Mouse (Mus musculus): Measurements from ENCODE around the gene Lhx5. TPM values are rescaled to one million over a fixed set of nuclear protein-coding genes. Genes with fewer than 3 reads are reported as not detected.

Gene Lhx5
- total and polyA plus RNA-seq, 3 experiments, result 0.05 TPM; not detected in 2

- DNase-seq (ENCODE audit: low spot score) (no peak), ATAC-seq (ENCODE audit: extremely low read depth, insufficient number of reproducible peaks, low FRiP score, poor library complexity, severe bottlenecking) (no peak)
- TF ChIP-seq GATA2 (IDR thresholded peaks at IDR 0.05; ENCODE audit: borderline replicate concordance, low read depth, low read length) (no peak), TAL1 (conservative IDR thresholded peaks at IDR 0.05; ENCODE audit: low read depth, low read length) (no peak), GATA1 (IDR thresholded peaks at IDR 0.05; ENCODE audit: borderline replicate concordance, low read length) (no peak), CTCF (IDR thresholded peaks at IDR 0.05; ENCODE audit: low read depth, low read length) (no peak), POLR2AphosphoS5 (IDR thresholded peaks at IDR 0.05; ENCODE audit: insufficient replicate concordance, low read depth, low read length) (no peak)
- H3K36me3 ChIP-seq (replicated peaks), result no peaks in the 10 kb centered on the region
- H3K4me3 ChIP-seq (ENCODE audit: low read depth, low read length), result no peak overlapping the region
- no peaks in the 10 kb centered on the region for H3K9me3 ChIP-seq (replicated peaks)
- H3K27me3 ChIP-seq (ENCODE audit: insufficient read depth, low read length), result peaks cover 35% of the 10 kb centered on the region
- H3K4me1 ChIP-seq (ENCODE audit: insufficient read depth, low read depth, low read length), result no peaks in the 10 kb centered on the region
These were observed 44.4 kb downstream of the Lhx5 start for GRCm38 (mm10) chr5:120475861-120476260.

GRCm38 (mm10) chr5:120476296-120476695 is 44.8 kb downstream of the Lhx5 start, which contains the start of gene Sds:
Gene Sds, plus strand, starts transcription at chr5:120476526.
- H3K4me1 ChIP-seq (ENCODE audit: insufficient read depth, low read depth, low read length), result no peaks in the 10 kb centered on the region
- H3K36me3 ChIP-seq (replicated peaks), result no peaks in the 10 kb centered on the region
- H3K9me3 ChIP-seq (replicated peaks), result no peaks in the 10 kb centered on the region
- no peak within 1 kb of the TSS for H3K4me3 ChIP-seq (ENCODE audit: low read depth, low read length)
- H3K27me3 ChIP-seq (ENCODE audit: insufficient read depth, low read length), result peaks cover 40% of the 10 kb centered on the region
- ATAC-seq (ENCODE audit: extremely low read depth, insufficient number of reproducible peaks, low FRiP score, poor library complexity, severe bottlenecking), result no peak
- TF ChIP-seq TAL1 (conservative IDR thresholded peaks at IDR 0.05; ENCODE audit: low read depth, low read length) (no peak), POLR2AphosphoS5 (IDR thresholded peaks at IDR 0.05; ENCODE audit: insufficient replicate concordance, low read depth, low read length) (no peak), CTCF (IDR thresholded peaks at IDR 0.05; ENCODE audit: low read depth, low read length) (no peak), GATA2 (IDR thresholded peaks at IDR 0.05; ENCODE audit: borderline replicate concordance, low read depth, low read length) (no peak), GATA1 (IDR thresholded peaks at IDR 0.05; ENCODE audit: borderline replicate concordance, low read length) (no peak)
- DNase-seq (ENCODE audit: low spot score), result no peak

GRCm38 (mm10) chr5:120477993-120478392 is 46.5 kb downstream of the Lhx5 start:
- H3K4me1 ChIP-seq (ENCODE audit: insufficient read depth, low read depth, low read length), result no peaks in the 10 kb centered on the region
- no peaks in the 10 kb centered on the region for H3K9me3 ChIP-seq (replicated peaks)
- H3K36me3 ChIP-seq (replicated peaks), result no peaks in the 10 kb centered on the region
- peaks cover 36% of the 10 kb centered on the region for H3K27me3 ChIP-seq (ENCODE audit: insufficient read depth, low read length)
- no peak for ATAC-seq (ENCODE audit: extremely low read depth, insufficient number of reproducible peaks, low FRiP score, poor library complexity, severe bottlenecking)
- no peak overlapping the region for H3K4me3 ChIP-seq (ENCODE audit: low read depth, low read length)
- no peak for TF ChIP-seq GATA2 (IDR thresholded peaks at IDR 0.05; ENCODE audit: borderline replicate concordance, low read depth, low read length)
- TF ChIP-seq GATA1 (IDR thresholded peaks at IDR 0.05; ENCODE audit: borderline replicate concordance, low read length), result no peak
- TF ChIP-seq POLR2AphosphoS5 (IDR thresholded peaks at IDR 0.05; ENCODE audit: insufficient replicate concordance, low read depth, low read length), result no peak
- no peak for TF ChIP-seq TAL1 (conservative IDR thresholded peaks at IDR 0.05; ENCODE audit: low read depth, low read length)
- TF ChIP-seq CTCF (IDR thresholded peaks at IDR 0.05; ENCODE audit: low read depth, low read length), result no peak
- no peak for DNase-seq (ENCODE audit: low spot score)

- TF ChIP-seq GATA2 (IDR thresholded peaks at IDR 0.05; ENCODE audit: borderline replicate concordance, low read depth, low read length) (no peak), CTCF (IDR thresholded peaks at IDR 0.05; ENCODE audit: low read depth, low read length) (no peak), POLR2AphosphoS5 (IDR thresholded peaks at IDR 0.05; ENCODE audit: insufficient replicate concordance, low read depth, low read length) (no peak), GATA1 (IDR thresholded peaks at IDR 0.05; ENCODE audit: borderline replicate concordance, low read length) (no peak), TAL1 (conservative IDR thresholded peaks at IDR 0.05; ENCODE audit: low read depth, low read length) (no peak)
- Histone ChIP-seq H3K4me3 (ENCODE audit: low read depth, low read length) (no peak overlapping the region), H3K4me1 (ENCODE audit: insufficient read depth, low read depth, low read length) (no peaks in the 10 kb centered on the region), H3K27me3 (ENCODE audit: insufficient read depth, low read length) (peaks cover 25% of the 10 kb centered on the region), H3K36me3 (replicated peaks) (peaks cover 13% of the 10 kb centered on the region), H3K9me3 (replicated peaks) (no peaks in the 10 kb centered on the region)
- ATAC-seq (ENCODE audit: extremely low read depth, insufficient number of reproducible peaks, low FRiP score, poor library complexity, severe bottlenecking), result no peak
- DNase-seq (ENCODE audit: low spot score), result no peak
These were observed 48.0 kb downstream of the Lhx5 start for GRCm38 (mm10) chr5:120479538-120479937.

GRCm38 (mm10) chr5:120481205-120481604 is 49.7 kb downstream of the Lhx5 start:
- TF ChIP-seq TAL1 (conservative IDR thresholded peaks at IDR 0.05; ENCODE audit: low read depth, low read length), result no peak
- TF ChIP-seq GATA2 (IDR thresholded peaks at IDR 0.05; ENCODE audit: borderline replicate concordance, low read depth, low read length), result no peak
- TF ChIP-seq CTCF (IDR thresholded peaks at IDR 0.05; ENCODE audit: low read depth, low read length), result no peak
- no peak for TF ChIP-seq GATA1 (IDR thresholded peaks at IDR 0.05; ENCODE audit: borderline replicate concordance, low read length)
- no peak for TF ChIP-seq POLR2AphosphoS5 (IDR thresholded peaks at IDR 0.05; ENCODE audit: insufficient replicate concordance, low read depth, low read length)
- H3K4me3 ChIP-seq (ENCODE audit: low read depth, low read length), result no peak overlapping the region
- ATAC-seq (ENCODE audit: extremely low read depth, insufficient number of reproducible peaks, low FRiP score, poor library complexity, severe bottlenecking), result no peak
- no peaks in the 10 kb centered on the region for H3K9me3 ChIP-seq (replicated peaks)
- DNase-seq (ENCODE audit: low spot score), result no peak
- H3K27me3 ChIP-seq (ENCODE audit: insufficient read depth, low read length), result peaks cover 20% of the 10 kb centered on the region
- H3K4me1 ChIP-seq (ENCODE audit: insufficient read depth, low read depth, low read length), result no peaks in the 10 kb centered on the region
- H3K36me3 ChIP-seq (replicated peaks), result peaks cover 30% of the 10 kb centered on the region

- TF ChIP-seq GATA1 (IDR thresholded peaks at IDR 0.05; ENCODE audit: borderline replicate concordance, low read length), result no peak
- TF ChIP-seq TAL1 (conservative IDR thresholded peaks at IDR 0.05; ENCODE audit: low read depth, low read length), result no peak
- TF ChIP-seq CTCF (IDR thresholded peaks at IDR 0.05; ENCODE audit: low read depth, low read length), result no peak
- no peak for TF ChIP-seq GATA2 (IDR thresholded peaks at IDR 0.05; ENCODE audit: borderline replicate concordance, low read depth, low read length)
- no peak for TF ChIP-seq POLR2AphosphoS5 (IDR thresholded peaks at IDR 0.05; ENCODE audit: insufficient replicate concordance, low read depth, low read length)
These were observed 51.9 kb downstream of the Lhx5 start for GRCm38 (mm10) chr5:120483399-120483798.

More at GRCm38 (mm10) chr5:120483399-120483798, 51.9 kb downstream of the Lhx5 start:
- peaks cover 52% of the 10 kb centered on the region for H3K36me3 ChIP-seq (replicated peaks)
- no peaks in the 10 kb centered on the region for H3K9me3 ChIP-seq (replicated peaks)
- no peak overlapping the region for H3K4me3 ChIP-seq (ENCODE audit: low read depth, low read length)
- DNase-seq (ENCODE audit: low spot score) (no peak), ATAC-seq (ENCODE audit: extremely low read depth, insufficient number of reproducible peaks, low FRiP score, poor library complexity, severe bottlenecking) (no peak)
- peaks cover 13% of the 10 kb centered on the region; the same call in 1 of the 2 replicates for H3K27me3 ChIP-seq (ENCODE audit: insufficient read depth, low read length)
- H3K4me1 ChIP-seq (ENCODE audit: insufficient read depth, low read depth, low read length), result no peaks in the 10 kb centered on the region
